Mouse (Mus musculus) MEL (cell line): Measurements from ENCODE around the gene Olfr510. TPM values are rescaled to one million over a fixed set of nuclear protein-coding genes. Genes with fewer than 3 reads are reported as not detected.
"Not testable (repeated sequence)": the region's sequence is repeated elsewhere in the genome, so short reads cannot be mapped to it uniquely, and the experiment has no call there.

ENCODE experiments used
- DNase-seq: peaks from one replicate; pipeline ENCODE4 v3.0.0; 2011; ENCODE audit warnings: low read depth, low spot score
- H3K27ac ChIP-seq: 2 replicates; pipeline ENCODE4 v1.5.1; 2012; ENCODE audit warnings: low read depth, mild to moderate bottlenecking, control low read depth, low read length, moderate library complexity; ENCODE audit not compliant: control insufficient read depth
- H3K27me3 ChIP-seq, 2 experiments: fragments of 150-350 bp in 1 of 2; sonication (generic) in 1 of 2; 2 replicates each; pipeline ENCODE4 v1.6.1; 2012; ENCODE audit warnings: low read length in 2 of 2, mild to moderate bottlenecking in 2 of 2, improper control_type of control experiment in 1 of 2, moderate library complexity in 1 of 2; ENCODE audit not compliant: insufficient read depth in 2 of 2, control insufficient read depth in 1 of 2
- H3K36me3 ChIP-seq, 2 experiments: 2 replicates each; pipeline ENCODE4 v1.6.1; 2012 to 2014; ENCODE audit warnings: low read length in 2 of 2, improper control_type of control experiment in 1 of 2, inconsistent platforms in 1 of 2, mild to moderate bottlenecking in 1 of 2; ENCODE audit not compliant: insufficient read depth in 2 of 2, control insufficient read depth in 1 of 2
- H3K4me1 ChIP-seq, 2 experiments: fragments of 150-350 bp in 1 of 2; sonication (generic) in 1 of 2; 2 replicates each; pipeline ENCODE4 v1.6.1; 2012; ENCODE audit warnings: low read length in 2 of 2, improper control_type of control experiment in 1 of 2, mild to moderate bottlenecking in 1 of 2; ENCODE audit not compliant: insufficient read depth in 2 of 2, control insufficient read depth in 1 of 2
- H3K4me3 ChIP-seq, 2 experiments: fragments of 150-350 bp in 1 of 2; sonication (generic) in 1 of 2; 2 replicates each; pipeline ENCODE4 v1.5.1; 2012; ENCODE audit warnings: low read depth in 2 of 2, low read length in 2 of 2, mild to moderate bottlenecking in 2 of 2, moderate library complexity in 2 of 2, control low read depth in 1 of 2, improper control_type of control experiment in 1 of 2; ENCODE audit not compliant: control insufficient read depth in 1 of 2, insufficient read depth in 1 of 2
- H3K79me2 ChIP-seq: 2 replicates; pipeline ENCODE4 v1.6.1; 2012; ENCODE audit warnings: mild to moderate bottlenecking, low read length, moderate library complexity; ENCODE audit not compliant: control insufficient read depth, poor library complexity, insufficient read depth
- H3K9ac ChIP-seq: 2 replicates; pipeline ENCODE4 v1.6.1; 2012; ENCODE audit warnings: low read depth, mild to moderate bottlenecking, control low read depth, low read length, moderate library complexity; ENCODE audit not compliant: control insufficient read depth, poor library complexity, severe bottlenecking
- H3K9me3 ChIP-seq: fragments of 150-350 bp; sonication (generic); replicated peaks from 2 replicates; pipeline ENCODE4 v1.6.1; 2012; ENCODE audit warnings: mild to moderate bottlenecking, low read length, improper control_type of control experiment, moderate library complexity; ENCODE audit not compliant: insufficient read depth
- BHLHE40 ChIP-seq: IDR thresholded peaks from 2 replicates; pipeline ENCODE4 v1.6.1; 2012; ENCODE audit warnings: low read depth, mild to moderate bottlenecking, inconsistent platforms, low read length, improper control_type of control experiment, borderline replicate concordance
- CHD2 ChIP-seq: IDR thresholded peaks from 2 replicates; pipeline ENCODE4 v1.6.1; 2011; ENCODE audit warnings: low read length, improper control_type of control experiment
- CTCF ChIP-seq, 3 experiments: IDR thresholded peaks in 2 of 3; conservative IDR thresholded peaks in 1 of 3; 2 replicates each; pipeline ENCODE4 v1.5.1; 2011 to 2012; ENCODE audit warnings: low read length in 3 of 3, low read depth in 2 of 3, mild to moderate bottlenecking in 2 of 3, improper control_type of control experiment in 1 of 3, inconsistent platforms in 1 of 3, mixed read lengths in 1 of 3, moderate library complexity in 1 of 3; ENCODE audit not compliant: control insufficient read depth in 1 of 3, insufficient read depth in 1 of 3, poor library complexity in 1 of 3, severe bottlenecking in 1 of 3
- ETS1 ChIP-seq: IDR thresholded peaks from 2 replicates; pipeline ENCODE4 v1.6.1; 2012; ENCODE audit warnings: low read depth, mild to moderate bottlenecking, inconsistent platforms, low read length, improper control_type of control experiment, moderate library complexity
- GABPA ChIP-seq: IDR thresholded peaks from 2 replicates; pipeline ENCODE4 v1.6.1; 2012; ENCODE audit warnings: low read depth, mild to moderate bottlenecking, inconsistent platforms, low read length, improper control_type of control experiment, moderate library complexity
- GATA1 ChIP-seq: IDR thresholded peaks from 2 replicates; pipeline ENCODE4 v1.6.1; 2011; ENCODE audit warnings: low read depth, low read length, improper control_type of control experiment
- HCFC1 ChIP-seq: IDR thresholded peaks from 2 replicates; pipeline ENCODE4 v1.6.1; 2012; ENCODE audit warnings: low read depth, mild to moderate bottlenecking, inconsistent platforms, low read length, improper control_type of control experiment, moderate library complexity
- MAFK ChIP-seq: IDR thresholded peaks from 2 replicates; pipeline ENCODE4 v1.6.1; 2011; ENCODE audit warnings: low read depth, mild to moderate bottlenecking, low read length, improper control_type of control experiment, borderline replicate concordance
- MAX ChIP-seq: IDR thresholded peaks from 2 replicates; pipeline ENCODE4 v1.6.1; 2011; ENCODE audit warnings: low read length, improper control_type of control experiment
- MEF2A ChIP-seq: IDR thresholded peaks from 2 replicates; pipeline ENCODE4 v1.6.1; 2014; ENCODE audit warnings: low read depth, mild to moderate bottlenecking, inconsistent platforms, low read length, improper control_type of control experiment; ENCODE audit not compliant: poor library complexity, insufficient replicate concordance, severe bottlenecking; ENCODE audit errors: extremely low read depth
- MXI1 ChIP-seq: IDR thresholded peaks from 2 replicates; pipeline ENCODE4 v1.6.1; 2011; ENCODE audit warnings: mild to moderate bottlenecking, low read depth, low read length, improper control_type of control experiment
- NRF1 ChIP-seq: IDR thresholded peaks from 2 replicates; pipeline ENCODE4 v1.6.1; 2014; ENCODE audit warnings: low read depth, mild to moderate bottlenecking, inconsistent platforms, low read length, improper control_type of control experiment, moderate library complexity; ENCODE audit not compliant: poor library complexity, insufficient read depth, severe bottlenecking
- POLR2AphosphoS2 ChIP-seq: IDR thresholded peaks from 2 replicates; pipeline ENCODE4 v1.6.1; 2011; ENCODE audit warnings: low read length, improper control_type of control experiment
- POLR2AphosphoS5 ChIP-seq: IDR thresholded peaks from 2 replicates; pipeline ENCODE4 v1.6.1; 2012; ENCODE audit warnings: low read depth, borderline replicate concordance, mild to moderate bottlenecking, inconsistent platforms, low read length, moderate library complexity, mixed read lengths
- RAD21 ChIP-seq: IDR thresholded peaks from 2 replicates; pipeline ENCODE4 v1.6.1; 2011; ENCODE audit warnings: mild to moderate bottlenecking, low read depth, low read length, improper control_type of control experiment
- SIN3A ChIP-seq: IDR thresholded peaks from 2 replicates; pipeline ENCODE4 v1.6.1; 2012; ENCODE audit warnings: low read length, improper control_type of control experiment, inconsistent platforms
- SMC3 ChIP-seq: IDR thresholded peaks from 2 replicates; pipeline ENCODE4 v1.6.1; 2011; ENCODE audit warnings: low read depth, low read length, improper control_type of control experiment
- TBP ChIP-seq: IDR thresholded peaks from 2 replicates; pipeline ENCODE4 v1.8.0; 2011; ENCODE audit warnings: low read depth, low read length, improper control_type of control experiment
- TCF12 ChIP-seq: IDR thresholded peaks from 2 replicates; pipeline ENCODE4 v1.6.1; 2014; ENCODE audit warnings: low read depth, mild to moderate bottlenecking, inconsistent platforms, low read length, improper control_type of control experiment, moderate library complexity
- UBTF ChIP-seq: IDR thresholded peaks from 2 replicates; pipeline ENCODE4 v1.6.1; 2012; ENCODE audit warnings: low read depth, mild to moderate bottlenecking, inconsistent platforms, low read length, improper control_type of control experiment, moderate library complexity, borderline replicate concordance; ENCODE audit not compliant: insufficient read depth
- USF1 ChIP-seq: IDR thresholded peaks from 2 replicates; pipeline ENCODE4 v1.6.1; 2014; ENCODE audit warnings: low read depth, mild to moderate bottlenecking, inconsistent platforms, low read length, improper control_type of control experiment, moderate library complexity
- USF2 ChIP-seq, 2 experiments: IDR thresholded peaks; 2 replicates each; pipeline ENCODE4 v1.6.1; 2011 to 2012; ENCODE audit warnings: improper control_type of control experiment in 2 of 2, low read length in 2 of 2, borderline replicate concordance in 1 of 2, inconsistent platforms in 1 of 2, low read depth in 1 of 2, mild to moderate bottlenecking in 1 of 2; ENCODE audit not compliant: insufficient read depth in 1 of 2
- ZC3H11A ChIP-seq: IDR thresholded peaks from 2 replicates; pipeline ENCODE4 v1.6.1; 2012; ENCODE audit warnings: low read depth, mild to moderate bottlenecking, inconsistent platforms, low read length, improper control_type of control experiment
- ZMIZ1 ChIP-seq: IDR thresholded peaks from 2 replicates; pipeline ENCODE4 v1.6.1; 2012; ENCODE audit warnings: low read depth, mild to moderate bottlenecking, inconsistent platforms, low read length, improper control_type of control experiment, moderate library complexity
- ZNF384 ChIP-seq: IDR thresholded peaks from 2 replicates; pipeline ENCODE4 v1.6.1; 2012; ENCODE audit warnings: low read depth, mild to moderate bottlenecking, inconsistent platforms, low read length, improper control_type of control experiment
- polyA plus RNA-seq, 2 experiments: library from polyadenylated mRNA; stranded (reverse) in 1 of 2; unstranded in 1 of 2; fragments of >175 nt in 1 of 2; fragments of >200 nt in 1 of 2; gene quantifications; 2 replicates each; pipeline versions ENCODE4 v1.2.1 to v1.2.4; 2012; ENCODE audit warnings: low replicate concordance in 2 of 2, low read depth in 1 of 2; ENCODE audit not compliant: insufficient read length in 2 of 2, insufficient read depth in 1 of 2, missing spikeins in 1 of 2
- total RNA-seq: library from RNA; depleted of rRNA; stranded (reverse); fragments of 300-350 nt; gene quantifications from 2 replicates; pipeline ENCODE4 v1.2.3, GENCODE M21; 2012; rRNA removed

The Olfr510 gene
- not detected in 2 replicates for total RNA-seq
- polyA plus RNA-seq: not detected

DNA sequence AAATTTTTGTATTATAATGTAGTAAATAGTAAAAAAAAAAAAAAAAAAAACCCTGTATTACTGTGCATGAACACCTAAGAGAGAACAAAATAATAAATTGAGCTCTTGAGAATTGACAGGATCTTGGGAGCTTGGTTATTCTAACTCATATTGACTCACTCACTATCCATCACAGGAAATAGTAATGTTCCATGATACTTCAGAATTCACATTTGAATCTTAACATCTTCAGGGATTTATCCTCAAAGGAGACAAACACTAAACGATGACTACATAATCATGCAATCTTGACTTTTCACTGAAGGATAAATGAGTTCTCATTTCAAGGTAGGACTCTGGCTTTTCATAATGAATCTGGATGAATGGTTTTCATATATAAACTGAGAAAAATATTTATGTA, at the start of gene Olfr510:
TSS of gene Olfr510 (plus strand) at position 301 of the 400 bp plus-strand sequence.
- no peaks in the 10 kb centered on the region for H3K79me2 ChIP-seq
- no peak within 1 kb of the TSS for H3K27ac ChIP-seq
- TF ChIP-seq ZMIZ1: no peak
- TF ChIP-seq HCFC1: no peak
- TF ChIP-seq BHLHE40: no peak
- TF ChIP-seq GATA1: no peak
- TF ChIP-seq POLR2AphosphoS2: no peak
- no peak for TF ChIP-seq MEF2A
- TF ChIP-seq SMC3: no peak
- TF ChIP-seq POLR2AphosphoS5: no peak
- TF ChIP-seq USF2 (IDR thresholded peaks at IDR 0.05; ENCODE audit: borderline replicate concordance in 1 of 2, insufficient read depth in 1 of 2, low read depth in 1 of 2, low read length in 2 of 2): no peak
- no peak for TF ChIP-seq SIN3A
- no peak for TF ChIP-seq TBP
- no peak for TF ChIP-seq TCF12
- no peak for TF ChIP-seq UBTF
- no peak for TF ChIP-seq USF1
- no peak for DNase-seq
- H3K36me3 ChIP-seq: no peaks in the 10 kb centered on the region
- no peaks in the 10 kb centered on the region for H3K9me3 ChIP-seq
- H3K9ac ChIP-seq: no peak within 1 kb of the TSS
- H3K4me1 ChIP-seq: no peaks in the 10 kb centered on the region
- no peak within 1 kb of the TSS for H3K4me3 ChIP-seq
- no peaks in the 10 kb centered on the region for H3K27me3 ChIP-seq

DNA sequence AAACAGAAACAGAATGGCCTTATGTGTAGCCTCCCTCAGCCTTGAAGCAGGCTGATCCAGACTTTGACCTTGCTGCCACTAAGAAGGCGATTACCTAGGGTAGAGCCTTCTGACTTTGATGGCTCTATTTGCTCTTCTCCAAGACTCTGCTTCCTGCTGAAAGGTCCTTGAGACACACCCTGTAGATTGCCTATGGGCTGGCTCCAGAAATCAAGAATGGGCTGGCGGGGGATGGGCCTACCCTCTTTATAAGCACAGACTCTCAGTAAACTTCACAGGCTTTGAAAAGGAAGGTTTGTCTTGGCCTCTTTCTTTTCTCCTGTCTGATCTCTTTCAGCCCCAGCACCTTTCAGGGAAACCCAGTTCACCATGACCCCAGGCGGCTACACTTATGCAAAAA, 49.4 kb upstream of the Olfr510 start:
- not testable (repeated sequence) for H3K9me3 ChIP-seq, H3K4me1 ChIP-seq, H3K79me2 ChIP-seq, H3K4me3 ChIP-seq, H3K27me3 ChIP-seq, DNase-seq, H3K27ac ChIP-seq, H3K9ac ChIP-seq, H3K36me3 ChIP-seq

DNA sequence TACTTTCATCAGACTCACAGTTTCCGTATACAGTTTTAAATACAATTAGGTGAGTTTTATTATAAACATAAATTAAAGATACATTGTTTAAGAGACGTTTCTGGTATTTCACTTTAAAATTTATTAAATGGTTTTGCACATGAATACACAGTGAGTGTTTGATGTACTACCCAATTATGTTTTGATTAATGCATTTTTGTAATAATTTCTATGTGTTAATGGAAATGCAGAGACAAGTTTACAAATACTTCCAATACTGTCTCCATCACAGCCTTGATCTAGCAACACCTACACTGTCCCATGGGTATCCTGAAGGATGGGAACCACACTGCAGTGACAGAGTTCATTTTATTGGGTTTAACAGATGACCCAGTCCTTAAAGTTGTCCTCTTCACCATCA, 44.7 kb upstream of the Olfr510 start, which contains the start of gene Olfr507:
TSS of gene Olfr507 (plus strand) at position 301 of the 400 bp plus-strand sequence.
- H3K79me2 ChIP-seq: no peaks in the 10 kb centered on the region
- no peaks in the 10 kb centered on the region for H3K4me1 ChIP-seq
- no peak within 1 kb of the TSS for H3K4me3 ChIP-seq
- no peaks in the 10 kb centered on the region for H3K36me3 ChIP-seq
- H3K27ac ChIP-seq: no peak within 1 kb of the TSS
- H3K9me3 ChIP-seq: no peaks in the 10 kb centered on the region
- no peaks in the 10 kb centered on the region for H3K27me3 ChIP-seq
- H3K9ac ChIP-seq: no peak within 1 kb of the TSS
- DNase-seq: no peak
- TF ChIP-seq MAFK (no peak), GATA1 (no peak), MEF2A (no peak), ZC3H11A (no peak), NRF1 (no peak), GABPA (no peak), MXI1 (no peak), CTCF (IDR thresholded peaks at IDR 0.05 in 2 of 3, conservative IDR thresholded peaks at IDR 0.05 in 1 of 3; ENCODE audit: control insufficient read depth in 1 of 3, insufficient read depth in 1 of 3, low read depth in 2 of 3, low read length in 3 of 3, poor library complexity in 1 of 3, severe bottlenecking in 1 of 3) (no peak), RAD21 (no peak), TCF12 (no peak), MAX (no peak), ETS1 (no peak), CHD2 (no peak), POLR2AphosphoS2 (no peak), HCFC1 (no peak), ZNF384 (no peak)
